ENCODE assay signal across 8 mouse cellular contexts in the genomic region with DNA sequence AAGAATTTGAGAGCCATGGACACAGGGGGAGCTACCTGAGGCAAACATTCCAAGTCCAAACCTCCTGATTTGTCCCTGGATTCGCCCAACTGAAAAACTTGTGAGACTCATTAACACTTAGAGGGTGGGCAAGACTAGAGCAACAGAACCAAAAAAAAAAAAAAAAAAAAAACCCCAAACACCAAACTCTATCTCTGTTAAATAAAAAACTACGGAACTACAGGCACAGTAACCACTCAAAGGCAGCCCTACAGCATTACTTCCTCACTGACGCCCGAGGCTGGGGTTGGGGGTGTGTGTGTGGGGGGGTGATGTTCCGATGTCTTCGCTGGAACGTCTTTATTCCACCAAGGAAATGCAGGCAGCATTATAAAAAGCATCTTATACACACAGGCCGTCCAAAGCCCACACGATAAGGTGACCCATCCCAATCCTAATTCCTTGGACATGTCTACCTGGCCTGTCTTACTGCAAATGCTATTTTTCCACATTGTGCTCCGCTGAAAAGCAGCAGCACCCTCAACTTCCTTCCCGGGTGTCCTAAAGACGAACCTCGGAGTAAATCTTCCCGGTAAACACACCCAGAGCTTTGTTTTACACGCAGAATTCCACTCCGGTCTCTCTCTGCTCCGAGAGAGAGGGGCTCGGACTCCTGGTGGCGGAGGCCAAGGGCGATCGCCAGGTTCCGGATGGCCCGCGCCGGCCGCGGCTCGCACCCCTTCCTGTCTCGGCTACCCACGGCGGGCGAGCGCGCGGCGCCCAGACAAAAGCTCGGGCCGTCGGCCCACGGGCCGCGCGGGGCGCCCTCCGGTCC. TPM values are rescaled to one million over a fixed set of nuclear protein-coding genes. Genes with fewer than 3 reads are reported as not detected.
DNase-seq lines count a peak whose midpoint lies in the region; ATAC-seq and TF ChIP-seq lines count a peak whose summit lies in the region.

No protein-coding gene starts in this region.

- no peaks in the 10 kb centered on the region for H3K27me3 ChIP-seq in heart, postnatal 0 days (ENCODE audit: control insufficient read depth, insufficient read depth, low read length)
- H3K27me3 ChIP-seq in limb, embryonic 14.5 days (ENCODE audit: control insufficient read depth, insufficient read depth, low read length): no peaks in the 10 kb centered on the region
- H3K27me3 ChIP-seq in myocyte (ENCODE audit: control insufficient read depth, insufficient read depth, insufficient read length): no peaks in the 10 kb centered on the region

- H3K9ac ChIP-seq in heart, postnatal 0 days (replicated peaks; ENCODE audit: low read depth, low read length): peak overlapping the region; percentile 90
- H3K9ac ChIP-seq in limb, embryonic 14.5 days (ENCODE audit: low read depth, low read length, severe bottlenecking): peak overlapping the region; percentile 90

- H3ac ChIP-seq in myocyte (ENCODE audit: control insufficient read depth, insufficient read length): peak overlapping the region; percentile 81

- TF ChIP-seq CTCF in heart, postnatal 0 days (IDR thresholded peaks at IDR 0.05; ENCODE audit: low read depth): peak; percentile 4; the same call in 1 of the 2 replicates

- peaks cover 10% of the 10 kb centered on the region for H3K79me2 ChIP-seq in myocyte (ENCODE audit: control insufficient read depth, insufficient read depth)

- no peaks in the 10 kb centered on the region for H3K9me3 ChIP-seq in heart, postnatal 0 days (replicated peaks; ENCODE audit: control insufficient read depth, low read length)
- H3K9me3 ChIP-seq in limb, embryonic 14.5 days (ENCODE audit: control insufficient read depth, low read length): no peaks in the 10 kb centered on the region

- no peak for TF ChIP-seq EP300 in heart, postnatal 0 days (IDR thresholded peaks at IDR 0.05; ENCODE audit: low read depth)

- TF ChIP-seq POLR2A in limb, embryonic 14.5 days (IDR thresholded peaks at IDR 0.05; ENCODE audit: borderline replicate concordance, extremely low read depth, insufficient read depth, insufficient read length): no peak
- TF ChIP-seq POLR2A in myocyte (IDR thresholded peaks at IDR 0.05; ENCODE audit: insufficient read length, low read depth): no peak

- H3K4me2 ChIP-seq in heart, postnatal 0 days (ENCODE audit: low read depth, low read length): peak overlapping the region; percentile 92
- peak overlapping the region; percentile 84 for H3K4me2 ChIP-seq in limb, embryonic 14.5 days (replicated peaks; ENCODE audit: low read depth, low read length, severe bottlenecking)
- peak overlapping the region; percentile 97 for H3K4me2 ChIP-seq in myocyte (ENCODE audit: low read depth)

- no peaks in the 10 kb centered on the region for H3K36me3 ChIP-seq in heart, postnatal 0 days (replicated peaks; ENCODE audit: control insufficient read depth, insufficient read depth, low read length)
- no peaks in the 10 kb centered on the region for H3K36me3 ChIP-seq in limb, embryonic 14.5 days (ENCODE audit: control insufficient read depth, insufficient read depth, low read length)
- H3K36me3 ChIP-seq in myocyte (ENCODE audit: control insufficient read depth, insufficient read depth): no peaks in the 10 kb centered on the region

- H3K4me1 ChIP-seq in heart, postnatal 0 days (ENCODE audit: control insufficient read depth, insufficient read depth): peaks cover 19% of the 10 kb centered on the region; the same call in 1 of the 2 replicates
- H3K4me1 ChIP-seq in limb, embryonic 14.5 days (ENCODE audit: control insufficient read depth, insufficient read depth, low read length): peaks cover 10% of the 10 kb centered on the region; the same call in 1 of the 2 replicates

- 3% methylated on average over 45 of the region's 45 CpGs for WGBS in heart, postnatal 0 days
- under 1% methylated on average over 43 of the region's 45 CpGs for WGBS in limb, embryonic 14.5 days

- ATAC-seq in heart, postnatal 0 days (ENCODE audit: insufficient read depth, low read depth): peak; percentile 11; the same call in 1 of the 2 replicates
- no peak for ATAC-seq in limb, embryonic 14.5 days (ENCODE audit: low FRiP score, low read depth)

- peak overlapping the region; percentile 78 for H3K4me3 ChIP-seq in heart, postnatal 0 days (ENCODE audit: low read depth, low read length)
- H3K4me3 ChIP-seq in limb, embryonic 14.5 days (replicated peaks; ENCODE audit: low read length): peak overlapping the region; percentile 85
- H3K4me3 ChIP-seq in myocyte: peak overlapping the region; percentile 32

- H3K27ac ChIP-seq in heart, postnatal 0 days (ENCODE audit: low read depth): peak overlapping the region; percentile 87
- H3K27ac ChIP-seq in limb, embryonic 14.5 days (replicated peaks; ENCODE audit: low read depth, low read length): peak overlapping the region; percentile 90

- peak; percentile 24 for DNase-seq in right cerebral cortex, postnatal 4 days
- no peak for DNase-seq in right cerebral cortex, postnatal 10 days (ENCODE audit: low spot score in 2 of 2)
- DNase-seq in c-Kit-positive CD71-positive TER-119-negative erythroid progenitor cells, embryonic 14.5 days (ENCODE audit: low read depth): peak; percentile 20
- DNase-seq in heart, postnatal 0 days (ENCODE audit: low spot score): peak; percentile 15
- DNase-seq in limb, embryonic 14.5 days (ENCODE audit: low spot score): no peak
- DNase-seq in layer of hippocampus, postnatal 14 days (ENCODE audit: low spot score in 2 of 2): no peak
- no peak for DNase-seq in layer of hippocampus, postnatal 25 days (ENCODE audit: extremely low spot score in 1 of 2, low spot score in 1 of 2)

TF ChIP-seq in myocyte, 11 proteins besides CTCF, POLR2A, EP300 and RAD21:
- TF ChIP-seq CEBPB (IDR thresholded peaks at IDR 0.05; ENCODE audit: insufficient read depth, poor library complexity, severe bottlenecking) (no peak), SRF (IDR thresholded peaks at IDR 0.05; ENCODE audit: control insufficient read depth, insufficient read length, low read depth) (no peak), TCF3 (IDR thresholded peaks at IDR 0.05; ENCODE audit: insufficient read length, low read depth) (no peak), MAX (IDR thresholded peaks at IDR 0.05; ENCODE audit: low read depth) (no peak), POLR2AphosphoS2 (IDR thresholded peaks at IDR 0.05; ENCODE audit: insufficient read length, low read depth) (no peak), MYOD1 (IDR thresholded peaks at IDR 0.05; ENCODE audit: control insufficient read depth in 1 of 3, insufficient read length in 2 of 3, low read depth in 2 of 3) (no peak), TCF12 (IDR thresholded peaks at IDR 0.05; ENCODE audit: insufficient read depth, poor library complexity, severe bottlenecking) (no peak), E2F4 (IDR thresholded peaks at IDR 0.05; ENCODE audit: insufficient read depth) (no peak), REST (IDR thresholded peaks at IDR 0.05; ENCODE audit: insufficient read depth, insufficient read length) (no peak), MYOG (IDR thresholded peaks at IDR 0.05; ENCODE audit: control insufficient read depth in 1 of 3, insufficient read depth in 1 of 3, insufficient read length in 2 of 3, low read depth in 2 of 3) (no peak), USF1 (IDR thresholded peaks at IDR 0.05; ENCODE audit: low read depth) (no peak)

RNA-seq across cellular contexts. Expression of gene Rnf34, which starts 49.3 kb away (rescaled TPM):
- 20.2 and 23.4 TPM in 2 replicates for total RNA-seq in heart, postnatal 0 days (2014; rRNA removed; ENCODE audit: low replicate concordance)
- 24.9 and 28.4 TPM in 2 replicates for polyA plus RNA-seq in heart, postnatal 0 days (2015; fragmentation: Nextera tagmentation; extraction: Ambion mirVana)
- 21.4 and 23.5 TPM in 2 replicates for polyA plus RNA-seq in limb, embryonic 14.5 days (2012; rRNA removed)
- polyA plus RNA-seq in limb, embryonic 14.5 days (2014; fragmentation: Nextera tagmentation; extraction: Ambion mirVana): 33.7 and 40.4 TPM in 2 replicates
- 8.2 TPM for polyA plus RNA-seq in myocyte (2012; fragmentation: generic; extraction: Trizol)
- 10 to 100 TPM; 47.1 to 53.0 TPM for total RNA-seq in layer of hippocampus, postnatal 14 days (2021)
- 10 to 100 TPM; 58.0 TPM for total RNA-seq in layer of hippocampus, postnatal 25 days (2021)

Comparison
In these comparisons a context has a peak if more than half of its experiments do, and no peak if none do; other contexts are left out.
1. DNase-seq: peak in right cerebral cortex, postnatal 4 days (single experiment), c-Kit-positive CD71-positive TER-119-negative erythroid progenitor cells, embryonic 14.5 days (single experiment) and heart, postnatal 0 days (single experiment); none in right cerebral cortex, postnatal 10 days (0 of 2), limb, embryonic 14.5 days (single experiment), layer of hippocampus, postnatal 14 days (0 of 2) and layer of hippocampus, postnatal 25 days (0 of 2).
2. H3K4me3 ChIP-seq: peak in every context shown above with its lines; median percentile 85 in limb, embryonic 14.5 days; 78 in heart, postnatal 0 days; 32 in myocyte.
3. Peak in every context shown above with its lines, with median percentiles within 50 percentile points of each other: H3K4me2 ChIP-seq.